Mouse (Mus musculus): ENCODE measurements at regions not wholly inside any gene's neighbourhood (a gene's known extent, or its start where the extent isn't known, plus 50 kb on each side); places are given as distances from the start of the nearest gene placed in this dataset.

DNA sequence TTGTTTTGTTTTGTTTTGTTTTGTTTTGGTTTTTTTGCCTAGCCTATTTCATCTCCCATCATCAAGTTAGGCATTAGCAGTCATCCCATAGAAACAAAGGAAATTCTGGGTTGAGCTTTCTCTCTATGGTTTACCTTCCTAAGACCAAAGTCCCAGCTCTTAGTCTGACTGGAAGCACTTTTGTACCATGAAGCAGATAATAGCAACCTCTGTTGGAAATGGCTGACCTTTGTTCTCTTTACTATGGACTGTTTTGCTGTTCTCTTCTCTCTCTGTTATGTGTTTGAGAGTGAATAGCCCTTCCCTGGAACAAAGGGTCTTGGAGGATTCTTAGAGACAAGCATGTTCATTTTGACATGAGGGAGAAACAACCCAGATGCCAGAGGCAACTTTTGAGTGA is 1681.7 kb upstream of the 5930422O12Rik start:
- no peak for DNase-seq

DNA sequence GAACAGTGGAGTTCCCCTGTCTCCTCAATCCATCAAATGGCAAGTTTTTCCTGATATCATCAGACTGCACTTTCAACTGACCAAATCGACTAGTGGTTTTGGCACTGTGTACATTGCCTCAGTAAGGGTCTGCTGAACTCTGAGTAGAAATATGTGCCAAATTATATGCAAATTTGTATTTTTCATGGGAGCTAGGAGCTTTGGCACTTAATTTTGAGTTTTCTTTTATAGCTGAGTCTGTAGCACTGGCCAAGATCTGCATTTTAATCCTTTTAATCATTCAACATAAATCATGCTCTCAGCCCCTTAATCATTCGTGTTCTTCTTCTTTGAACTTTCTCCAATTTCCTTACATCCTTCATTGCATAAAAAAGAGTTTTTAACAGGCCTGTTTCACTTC is 1678.5 kb upstream of the 5930422O12Rik start:
- no peak for DNase-seq

DNA sequence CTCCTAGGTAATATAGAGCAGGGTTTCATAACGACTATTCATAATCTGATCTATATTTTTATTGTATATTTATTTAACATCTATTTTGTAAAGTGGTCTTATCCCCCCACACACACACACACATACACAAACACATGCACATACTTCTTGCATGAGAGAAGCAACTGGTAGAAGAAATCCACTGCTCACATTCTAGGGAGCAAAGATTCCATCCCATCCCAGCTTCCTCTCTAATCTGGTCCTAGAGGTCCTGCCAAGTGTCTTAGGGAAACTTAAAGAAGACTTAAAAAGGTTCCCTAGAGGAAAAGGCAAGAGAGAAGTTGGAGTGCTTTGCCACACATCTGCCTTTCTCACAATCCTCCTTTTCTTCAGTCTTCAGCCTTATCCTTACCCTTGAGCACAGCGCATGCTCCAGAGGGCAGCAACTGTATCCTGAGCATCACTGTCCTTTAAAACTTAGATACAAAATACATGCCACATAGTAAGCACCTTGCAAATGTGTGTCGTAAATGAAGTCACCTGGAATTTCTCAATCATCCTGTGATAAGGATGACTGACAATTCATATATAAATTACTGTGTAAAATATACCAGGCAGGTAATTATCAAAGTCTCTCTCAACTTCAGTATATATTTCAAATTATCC is 1677.9 kb upstream of the 5930422O12Rik start:
- DNase-seq = no peak

DNA sequence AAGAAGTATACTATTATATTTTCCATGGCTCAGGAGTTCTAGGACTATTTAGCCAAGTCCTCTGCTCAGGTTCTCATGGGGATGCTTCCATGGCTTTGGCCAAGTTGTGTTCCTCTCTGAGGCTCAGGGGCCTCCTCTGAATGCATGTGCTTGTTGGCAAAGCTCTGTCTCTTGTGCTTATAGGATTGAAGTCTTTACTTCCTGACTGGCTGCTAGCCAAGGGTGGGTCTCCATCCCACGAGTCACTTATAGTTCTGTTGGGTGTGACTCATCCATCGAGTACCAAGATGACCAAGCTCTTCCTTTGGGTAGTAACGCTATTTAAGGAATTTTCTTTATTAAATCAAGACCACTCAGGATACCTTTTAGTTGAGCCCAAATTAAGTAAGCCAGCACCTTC is 1672.8 kb upstream of the 5930422O12Rik start:
- DNase-seq = no peak

- DNase-seq = no peak
Observed at GRCm38 (mm10) chr8:31762091-31762490, 1666.4 kb upstream of the 5930422O12Rik start.
